Mouse (Mus musculus): ENCODE results near the gene Snap29.

- TF ChIP-seq CTCF (IDR thresholded peaks at IDR 0.05; ENCODE audit: borderline replicate concordance, extremely low read depth, insufficient read depth, insufficient read length), result no peak
- TF ChIP-seq POLR2A (IDR thresholded peaks at IDR 0.05; ENCODE audit: borderline replicate concordance, extremely low read depth, insufficient read depth, insufficient read length, poor library complexity, severe bottlenecking), result no peak
These were observed 3.3 kb downstream of the Snap29 start for GRCm38 (mm10) chr16:17409046-17409445.

All from brain, embryonic 14.5 days (tissue).